Mouse (Mus musculus) adrenal gland, postnatal 4 days (tissue): ENCODE data around the gene Rpl10a. TPM values are rescaled to one million over a fixed set of nuclear protein-coding genes. Genes with fewer than 3 reads are reported as not detected.
A peak's percentile ranks its signal among the peaks of the same experiment; 100 is the strongest.
"Not testable (repeated sequence)": the region's sequence is repeated elsewhere in the genome, so short reads cannot be mapped to it uniquely, and the experiment has no call there.

Experiments used
- DNase-seq, 2 experiments: peaks; one replicate each; pipeline ENCODE4 v3.0.0; 2021 to 2022; ENCODE audit warnings: low spot score in 2 of 2, mixed read lengths in 2 of 2
- total RNA-seq, 2 experiments: library from RNA; stranded (reverse); gene quantifications; 2 replicates each; pipeline ENCODE4 v1.2.3; 2021

Rpl10a gene
- total RNA-seq, 2 experiments from 2014 or later, result 1,198 to 1,213 TPM

DNA sequence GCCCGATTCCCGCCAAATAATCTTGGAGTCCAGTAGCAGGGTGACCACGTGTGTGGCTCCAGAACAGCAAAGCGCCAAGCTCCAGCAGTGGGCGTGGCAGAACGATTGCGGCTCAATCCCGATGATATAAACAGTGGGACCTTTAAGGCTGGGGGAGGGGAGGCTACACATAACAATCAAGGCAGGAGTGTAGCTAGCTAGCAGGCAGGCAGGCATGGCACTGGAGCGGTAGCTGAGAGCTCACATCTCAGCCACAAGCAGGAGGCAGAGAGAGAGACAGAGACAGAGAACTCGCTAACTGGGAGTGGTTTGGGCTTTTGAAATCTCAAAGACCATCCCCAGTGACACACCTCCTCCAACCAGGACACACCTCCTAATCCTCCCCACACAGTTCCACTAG lies 23.1 kb upstream of the Rpl10a start:
- DNase-seq, result no peak

DNA sequence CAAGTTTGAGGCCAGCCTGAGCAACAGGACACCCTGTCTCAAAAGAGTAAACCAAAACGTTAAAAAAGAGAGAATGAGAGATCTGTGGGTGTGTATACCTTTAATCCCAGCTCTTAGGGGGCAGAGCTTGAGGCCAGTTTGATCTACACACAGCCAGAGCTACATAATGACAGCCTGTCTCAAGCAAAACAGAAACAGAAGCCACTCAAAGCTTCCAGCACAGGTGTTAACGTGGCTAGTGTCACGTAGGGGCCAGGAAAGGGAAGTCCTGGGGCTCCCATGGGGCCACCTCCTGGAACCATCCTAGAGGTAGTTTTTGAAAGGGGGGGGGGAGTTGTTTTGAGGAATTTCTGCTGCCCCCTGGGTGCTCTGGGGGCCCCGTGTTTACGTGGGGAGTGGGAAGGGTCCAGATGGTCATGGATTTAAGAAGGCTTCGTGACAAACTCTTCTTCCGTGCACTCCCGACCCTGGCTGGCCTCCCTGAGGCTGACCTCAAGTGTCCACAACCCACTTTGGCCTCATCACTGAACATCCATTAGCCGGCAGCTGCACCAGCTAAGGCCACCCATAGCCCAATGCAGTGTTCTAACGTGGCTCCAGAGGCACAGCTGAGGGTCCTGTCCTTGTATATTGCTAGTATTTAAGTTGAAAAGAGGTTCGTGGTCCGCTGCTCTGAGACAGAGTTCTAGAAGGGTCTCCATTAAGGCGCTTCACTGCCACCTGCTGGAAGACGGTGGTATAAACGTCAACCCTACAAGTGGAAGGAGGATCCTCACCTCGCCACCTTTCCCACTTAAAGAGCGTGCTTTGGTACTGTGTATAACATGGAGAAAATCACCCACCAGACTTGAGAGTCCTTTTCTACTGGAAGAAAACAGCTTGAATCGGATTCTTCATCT lies 19.7 kb upstream of the Rpl10a start:
- peak; percentile 62 to 78 for DNase-seq

DNA sequence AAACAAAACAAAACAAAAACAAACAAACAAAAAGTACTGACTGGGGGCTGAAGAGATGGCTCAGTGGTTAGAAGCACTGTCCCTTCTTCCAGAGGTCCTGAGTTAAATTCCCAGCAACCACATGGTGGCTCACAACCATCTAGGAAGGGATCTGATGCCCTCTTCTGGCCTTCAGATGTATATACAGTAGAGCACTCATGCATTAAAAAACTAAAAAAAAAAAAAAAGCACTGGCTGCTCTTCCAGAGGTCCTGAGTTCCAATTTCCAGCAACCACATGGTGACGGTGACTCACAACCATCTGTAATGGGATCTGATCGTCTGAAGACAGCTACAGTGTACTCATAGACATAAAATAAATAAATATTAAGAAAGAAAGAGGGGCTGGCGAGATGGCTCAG lies 17.4 kb upstream of the Rpl10a start:
- DNase-seq, result no peak

DNA sequence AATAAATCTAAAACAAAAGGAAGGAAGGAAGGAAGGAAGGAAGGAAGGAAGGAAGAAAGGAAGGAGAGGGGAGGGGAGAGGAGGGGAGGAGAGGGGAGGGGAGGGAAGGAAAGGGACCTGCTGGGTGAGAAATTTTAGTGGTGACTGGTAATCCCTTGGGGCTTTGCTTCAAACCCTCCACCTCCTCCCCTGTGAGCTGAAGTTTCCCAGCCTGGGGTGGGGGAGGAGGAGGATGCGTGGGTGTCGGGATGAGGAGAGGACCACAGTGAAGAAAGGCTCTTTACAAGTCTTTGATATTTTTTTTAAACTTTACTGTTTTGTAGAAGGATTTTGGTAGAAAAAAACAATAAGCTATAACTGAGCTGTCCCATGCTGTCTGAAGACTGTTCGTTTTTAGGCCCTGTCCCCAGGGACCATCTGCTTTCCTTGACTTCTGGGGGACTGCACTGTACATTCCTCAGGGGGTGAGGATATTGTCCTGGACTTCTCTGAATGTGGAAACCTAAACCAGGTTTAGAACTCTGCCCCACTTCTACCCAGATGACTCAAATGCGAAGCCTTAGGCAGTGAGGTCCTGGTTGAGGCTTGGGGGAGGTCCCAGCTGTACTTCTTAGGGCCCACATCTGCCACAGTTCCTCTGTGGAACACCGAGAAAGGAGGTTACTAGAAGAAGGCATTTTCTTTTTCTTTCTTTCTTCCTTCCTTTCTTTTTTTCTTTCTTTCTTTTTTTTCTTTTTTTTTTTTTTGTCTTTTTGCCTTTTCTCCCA lies 16.7 kb upstream of the Rpl10a start:
- DNase-seq, result no peak

DNA sequence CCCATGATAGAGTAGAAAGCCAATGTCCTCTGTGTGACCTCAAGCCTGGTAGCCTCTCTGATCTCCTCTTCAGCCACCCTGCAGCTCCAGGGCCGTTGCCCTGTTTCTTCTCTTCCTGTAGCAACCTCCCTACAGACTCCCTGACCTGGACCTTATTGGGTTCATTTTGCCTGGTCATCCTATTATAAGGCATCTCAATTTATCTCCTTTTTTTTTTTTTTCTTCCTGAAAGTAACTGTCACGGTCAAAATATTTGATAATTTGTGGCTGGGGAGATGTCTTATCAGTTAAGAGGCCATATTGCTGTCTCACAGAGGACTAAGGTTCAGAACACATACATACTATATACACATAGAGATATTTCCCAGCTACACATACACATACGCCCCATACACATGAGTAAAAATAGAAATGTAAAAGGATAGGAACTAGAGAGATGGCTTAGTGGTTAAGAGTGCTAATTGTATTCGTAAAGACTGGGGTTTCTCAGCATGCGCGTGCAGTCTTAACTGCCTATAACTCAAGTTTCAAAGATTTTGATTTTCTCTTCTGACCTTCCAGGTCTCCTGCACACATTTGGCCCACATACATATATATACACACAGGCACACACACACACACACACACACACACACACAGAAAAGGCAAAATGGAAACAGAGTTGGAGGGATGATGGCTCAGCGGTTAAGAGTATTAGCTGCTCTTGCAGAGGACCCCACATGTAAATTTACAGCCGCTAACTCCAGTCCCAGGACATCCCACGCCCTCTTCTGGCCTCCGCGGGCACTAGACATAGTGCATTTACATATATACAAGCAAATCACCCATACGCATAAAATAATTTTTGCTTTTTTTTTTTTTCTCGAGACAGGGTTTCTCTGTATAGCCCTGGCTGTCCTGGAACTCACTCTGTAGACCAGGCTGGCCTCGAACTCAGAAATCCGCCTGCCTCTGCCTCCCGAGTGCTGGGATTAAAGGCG lies 15.7 kb upstream of the Rpl10a start:
- no peak for DNase-seq

DNA sequence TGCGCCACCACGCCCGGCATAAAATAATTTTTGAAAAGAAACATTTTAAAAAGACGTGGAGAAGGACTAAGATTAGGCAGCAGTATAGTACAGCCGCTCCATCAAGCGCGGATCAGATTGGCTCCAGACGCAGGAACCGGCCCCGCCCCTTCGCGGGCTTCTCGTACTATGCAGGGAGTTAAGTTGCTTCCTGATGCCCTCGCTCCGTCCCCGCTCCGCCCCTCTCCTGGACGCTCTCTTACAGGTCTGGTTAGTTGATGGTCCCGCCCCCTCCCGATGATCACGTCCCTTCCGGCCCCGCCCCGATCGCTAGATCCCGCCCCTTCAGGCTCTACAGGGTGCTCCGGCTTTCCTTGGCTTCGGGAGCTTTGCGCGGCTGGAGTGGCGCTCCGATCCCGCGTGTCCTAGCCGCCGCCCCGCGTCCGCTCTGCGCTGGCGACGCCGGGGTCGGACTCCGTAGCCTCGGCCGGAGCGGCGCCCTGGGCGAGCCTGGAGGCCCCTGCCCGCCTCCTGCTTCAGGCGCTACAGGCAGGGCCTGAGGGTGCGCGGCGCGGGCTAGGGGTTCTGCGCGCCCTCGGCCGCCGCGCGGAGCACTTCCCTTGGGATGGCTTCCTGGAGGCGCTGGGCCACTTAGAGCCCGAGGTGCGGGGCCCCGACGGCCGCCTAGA lies 14.9 kb upstream of the Rpl10a start, which contains the start of gene Fance:
Fance (plus strand) TSS at position 308 of the 668 bp plus-strand sequence.
- peak; percentile 77 to 89 for DNase-seq

DNA sequence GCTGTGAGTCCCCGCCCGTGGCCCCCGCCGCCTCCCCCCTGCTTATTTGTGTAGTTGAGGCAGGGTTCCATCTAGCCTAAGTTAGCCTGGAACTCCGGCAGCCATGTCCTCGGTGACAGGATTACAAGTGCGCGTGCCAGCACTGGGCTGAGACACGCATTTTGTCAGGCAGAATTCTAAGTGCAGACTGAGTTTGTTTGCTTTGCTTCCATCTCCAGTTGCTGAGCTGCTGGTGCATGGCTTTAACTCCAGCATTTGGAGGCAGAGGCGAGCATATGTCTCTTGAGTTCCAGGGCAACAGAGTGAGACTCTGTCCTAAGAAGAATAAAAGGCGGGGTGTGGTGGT lies 14.4 kb upstream of the Rpl10a start:
- no peak for DNase-seq

DNA sequence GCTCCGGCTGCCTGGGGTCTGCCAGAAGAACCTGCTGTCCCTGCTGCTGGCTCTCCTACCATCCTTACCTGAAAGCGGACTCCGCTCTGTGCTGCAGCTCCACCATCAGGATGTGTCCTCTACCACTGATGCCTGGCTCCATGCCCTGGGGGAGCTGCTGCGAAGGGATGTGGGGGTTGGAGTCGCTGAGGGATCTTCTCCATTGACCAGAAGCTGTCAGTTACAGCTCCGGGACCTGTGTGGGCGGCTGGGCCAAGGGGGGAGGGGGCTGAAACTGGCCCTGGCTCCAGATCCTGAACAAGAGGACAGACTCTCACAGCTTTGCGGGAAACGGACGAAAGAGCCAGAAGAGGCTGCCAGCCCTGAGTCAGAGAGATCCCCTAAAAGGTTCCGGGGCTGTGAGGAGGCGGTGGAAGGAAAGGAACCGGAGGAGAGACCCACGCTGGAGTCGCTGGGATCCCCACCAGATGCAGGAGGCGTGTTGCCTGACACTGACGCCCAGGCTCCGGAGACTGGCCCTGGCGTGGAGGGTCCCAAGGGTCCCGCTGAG lies 12.6 kb upstream of the Rpl10a start:
- no peak for DNase-seq

DNA sequence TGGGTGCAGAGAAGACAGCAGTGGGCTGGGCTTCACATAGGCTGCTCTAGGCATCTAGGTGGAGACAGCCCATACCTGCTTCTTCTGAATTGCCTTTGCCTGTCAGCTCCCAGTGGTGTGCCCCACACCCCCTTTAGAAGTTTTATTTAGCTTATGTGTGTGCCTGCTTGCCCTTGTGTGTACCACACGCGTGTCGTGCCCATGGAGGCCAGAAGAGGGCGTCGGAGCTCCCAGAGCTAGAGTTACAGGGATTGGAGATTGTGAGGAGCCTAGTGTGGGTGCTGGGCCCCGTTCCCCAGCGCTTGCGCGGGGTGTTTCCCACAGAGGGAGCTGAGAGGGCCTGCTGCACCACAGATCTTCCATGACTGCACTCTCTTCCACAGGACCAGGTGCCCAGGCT lies 11.8 kb upstream of the Rpl10a start:
- DNase-seq, result no peak

DNA sequence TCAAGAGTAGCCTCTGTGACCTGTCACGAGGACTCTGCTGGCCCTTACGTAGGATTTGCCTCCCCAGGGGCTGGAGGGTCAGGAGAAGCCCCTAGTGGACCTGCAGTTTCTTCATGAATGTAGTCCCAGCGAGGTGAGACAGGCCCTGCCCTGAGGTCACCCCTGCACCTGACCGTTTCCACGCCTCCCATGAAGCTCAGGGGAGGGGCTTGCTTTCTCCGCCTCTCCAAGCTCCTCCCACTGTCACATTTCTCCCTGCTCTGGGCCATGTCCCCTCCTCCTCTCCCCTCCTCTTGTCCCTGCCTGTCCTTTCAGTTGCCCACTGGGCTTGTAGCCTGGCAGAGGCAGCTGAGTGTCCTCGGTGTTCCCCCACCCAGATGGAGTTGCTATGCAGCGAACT lies 11.2 kb upstream of the Rpl10a start:
- DNase-seq, result no peak

DNA sequence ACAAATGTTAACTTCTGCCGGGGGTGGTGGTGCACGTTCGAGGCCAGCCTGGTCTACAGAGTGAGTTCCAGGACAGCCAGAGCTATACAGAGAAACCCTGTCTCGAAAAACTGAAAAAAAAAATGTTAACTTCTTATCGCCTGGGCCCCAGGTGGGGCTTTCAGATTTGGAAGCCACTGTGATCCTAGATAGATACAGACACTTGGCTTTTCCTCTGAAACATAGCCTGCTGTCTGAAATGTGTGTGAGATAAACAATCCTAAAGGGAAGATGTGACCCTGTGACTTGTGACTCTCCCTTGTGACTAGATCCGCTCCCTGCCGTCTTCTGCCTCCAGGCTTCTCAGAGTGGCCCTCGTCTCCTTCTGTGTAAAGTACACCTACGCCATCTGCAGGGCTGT lies 10.5 kb upstream of the Rpl10a start:
- DNase-seq, result no peak

DNA sequence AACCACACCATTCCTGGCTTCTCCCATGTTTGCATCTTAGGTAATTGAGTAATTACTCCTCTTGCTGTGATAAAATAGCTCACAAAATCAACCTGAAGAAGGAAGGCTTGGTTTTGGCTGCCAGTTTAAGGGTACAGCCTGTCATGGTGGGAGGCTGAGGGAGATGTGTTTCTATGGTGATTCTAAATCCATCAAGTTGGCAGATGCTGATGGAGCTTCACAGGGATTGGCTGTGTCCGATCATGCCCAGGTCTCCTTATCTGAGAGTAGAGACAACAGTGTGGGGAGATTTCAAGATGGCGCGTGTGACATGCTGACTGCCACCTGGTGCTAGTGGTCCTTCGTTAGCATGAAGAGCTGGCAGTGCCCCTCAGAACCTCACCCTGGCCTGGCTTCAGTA lies 6.6 kb upstream of the Rpl10a start:
- no peak for DNase-seq

DNA sequence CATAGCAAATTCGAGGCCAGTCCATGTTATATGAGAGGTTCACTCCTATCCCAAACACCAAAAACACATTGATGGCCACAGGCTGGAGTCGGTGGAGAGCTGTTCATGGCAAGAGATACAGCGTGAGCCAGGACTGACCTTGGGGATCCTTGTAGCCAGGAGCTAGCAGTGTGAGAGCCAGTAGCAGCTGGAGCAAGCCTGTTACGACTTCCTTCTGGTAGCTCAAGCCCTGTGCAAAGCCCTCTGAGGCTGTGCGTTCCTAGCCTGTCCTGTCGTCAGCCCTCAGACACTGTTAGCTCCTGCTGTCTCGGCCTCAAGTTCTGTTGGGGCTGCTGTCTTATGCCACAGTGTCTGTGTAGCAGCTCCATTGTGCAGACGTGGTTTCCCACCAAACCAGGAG lies 4.5 kb upstream of the Rpl10a start:
- DNase-seq, result no peak

DNA sequence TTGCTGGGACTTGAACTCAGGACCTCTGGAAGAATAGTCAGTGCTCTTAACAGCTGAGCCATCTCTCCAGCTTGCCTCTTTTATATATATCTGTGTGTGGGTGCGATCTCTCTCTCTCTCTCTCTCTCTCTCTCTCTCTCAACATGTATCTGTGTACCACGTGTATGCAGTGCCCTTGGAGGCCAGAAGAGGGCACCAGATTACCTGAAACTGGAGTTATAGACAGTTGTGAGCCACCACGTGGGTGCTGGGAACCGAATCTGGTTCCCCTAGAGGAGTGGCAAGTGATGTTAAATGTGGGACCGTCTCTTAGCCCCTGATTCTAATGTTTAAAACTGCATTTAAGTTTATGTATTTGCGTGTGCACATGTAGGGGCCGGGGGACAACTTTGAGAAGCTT lies 3.9 kb upstream of the Rpl10a start:
- DNase-seq, result not testable (repeated sequence)

DNA sequence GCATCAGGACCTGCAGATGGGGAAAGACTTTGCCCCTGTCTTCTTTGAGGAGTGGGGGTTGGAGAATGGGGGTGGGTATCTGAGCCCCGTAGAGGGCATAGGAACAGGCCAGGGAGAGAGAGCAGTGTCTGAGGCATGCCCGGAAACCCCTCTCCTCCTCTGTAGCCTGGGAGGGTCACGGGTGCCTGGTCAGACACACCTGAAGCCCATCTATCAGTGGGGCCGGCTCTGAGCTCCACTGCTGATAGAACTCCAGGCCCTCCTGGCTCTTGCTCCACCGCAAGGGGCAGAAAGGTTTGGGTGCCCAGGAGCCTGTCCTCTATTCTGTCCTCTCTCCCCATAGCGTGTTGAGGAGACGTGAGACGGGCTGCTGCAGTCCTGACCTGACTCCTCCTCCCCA lies 2.5 kb upstream of the Rpl10a start:
- no peak for DNase-seq

DNA sequence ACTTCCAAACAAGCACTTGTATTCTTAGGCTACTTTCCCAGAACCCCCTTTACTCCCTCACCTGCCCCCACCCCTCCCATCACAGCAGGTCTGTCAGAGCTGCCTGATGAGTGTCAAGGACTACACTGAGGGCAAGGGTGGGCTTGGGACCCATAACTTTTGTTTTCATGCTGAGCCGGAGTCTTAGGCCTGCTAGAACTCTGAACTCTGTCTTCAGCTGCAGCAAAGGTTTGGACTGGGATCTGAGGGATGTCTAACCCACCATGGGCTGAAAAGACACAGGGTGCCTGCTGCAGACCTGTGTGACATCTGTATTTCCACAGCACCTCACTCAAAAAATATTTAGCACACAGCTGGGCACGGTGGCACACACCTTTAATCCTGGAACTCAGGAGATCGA lies 1.3 kb upstream of the Rpl10a start:
- DNase-seq, result no peak

DNA sequence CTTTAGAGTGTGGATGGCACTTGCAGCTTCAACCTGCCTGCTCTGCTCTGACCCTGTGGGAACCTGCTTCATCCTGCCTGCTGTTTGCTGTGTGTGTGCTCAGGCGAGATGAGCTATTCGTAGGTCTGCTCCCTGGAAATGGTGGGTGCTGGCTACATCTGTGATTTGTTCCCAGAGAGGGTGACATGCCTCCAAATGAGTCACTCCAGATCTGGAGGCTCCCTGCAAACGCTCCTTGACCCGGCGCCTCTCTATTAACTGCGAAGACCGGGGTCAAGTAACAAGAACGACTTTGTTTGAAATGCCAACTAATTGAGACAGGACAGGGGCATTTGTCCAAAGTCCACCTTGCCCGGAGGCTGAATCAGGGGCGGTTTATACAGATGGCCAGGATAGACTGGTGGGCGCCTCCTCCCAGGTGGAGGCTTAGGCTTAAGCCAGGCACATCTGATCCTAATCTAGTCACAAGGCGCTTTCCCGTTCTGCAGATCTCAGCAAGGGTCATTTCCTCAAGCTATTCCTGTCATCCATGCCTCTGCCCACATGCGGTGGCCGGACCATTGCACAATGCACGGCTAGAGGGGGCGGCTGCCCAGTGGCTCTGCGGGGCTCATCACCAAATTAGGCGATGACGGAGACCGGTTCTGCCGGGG lies 472 bp upstream of the Rpl10a start:
- DNase-seq, result no peak

DNA sequence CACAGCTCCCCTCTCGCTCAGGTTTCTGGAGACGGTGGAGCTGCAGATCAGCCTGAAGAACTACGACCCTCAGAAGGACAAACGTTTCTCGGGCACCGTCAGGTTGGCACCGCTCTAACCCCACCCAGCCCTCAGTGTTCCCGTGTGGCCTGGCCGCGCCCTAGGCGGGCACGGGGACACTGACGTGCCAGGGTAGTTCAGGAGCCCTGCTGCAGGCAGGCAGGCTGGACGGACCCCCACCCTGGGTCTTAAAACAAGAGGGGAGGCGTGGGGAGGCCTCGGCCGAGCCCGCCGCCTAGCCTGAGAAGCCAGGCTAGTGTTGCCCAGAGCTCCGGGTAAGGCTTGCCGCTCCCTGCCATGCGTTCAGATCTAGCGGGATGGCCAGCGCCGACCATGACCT lies 675 bp downstream of the Rpl10a start:
- DNase-seq, result peak in 1 of 2 experiments; percentile 35

DNA sequence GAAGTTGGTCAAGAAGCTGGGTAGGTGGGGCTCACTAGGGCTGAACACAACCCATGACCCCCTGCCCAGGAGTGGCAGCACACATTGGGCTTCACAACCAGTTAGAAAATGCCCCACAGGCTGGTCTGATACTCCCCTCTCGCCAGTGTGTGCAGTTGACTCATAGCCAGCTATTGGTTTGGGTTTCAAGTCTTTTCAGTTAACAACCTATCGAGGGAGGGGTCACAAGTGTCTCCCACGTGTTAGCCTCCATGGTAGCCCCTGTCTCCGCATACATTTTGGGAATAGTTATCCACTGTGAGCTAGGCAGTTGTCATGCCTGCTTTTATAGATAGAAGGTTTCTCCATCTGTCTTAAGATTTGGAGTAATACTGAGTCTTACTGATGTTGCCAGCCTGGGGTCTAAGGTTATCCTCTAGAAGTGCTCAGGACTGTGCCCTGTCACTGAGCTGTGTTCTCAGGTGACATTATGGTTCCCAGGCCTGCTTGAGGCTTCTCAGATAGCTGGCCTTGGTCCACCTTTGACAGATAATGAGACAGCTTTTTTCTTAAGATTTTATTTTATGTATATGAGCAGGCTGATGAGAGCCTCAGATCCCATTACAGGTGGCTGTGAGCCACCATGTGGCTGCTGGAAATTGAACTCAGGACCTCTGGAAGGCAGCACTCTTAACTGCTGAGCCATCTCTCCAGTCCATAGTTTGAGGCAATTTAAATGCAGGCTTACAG lies 1.4 kb downstream of the Rpl10a start:
- DNase-seq, result no peak
